Mouse (Mus musculus): Measurements from ENCODE around the gene Clpb. TPM values are rescaled to one million over a fixed set of nuclear protein-coding genes. Genes with fewer than 3 reads are reported as not detected.

Gene Clpb
- polyA plus RNA-seq, 1 experiment from 2014 or later, result 46.8 TPM

DNA sequence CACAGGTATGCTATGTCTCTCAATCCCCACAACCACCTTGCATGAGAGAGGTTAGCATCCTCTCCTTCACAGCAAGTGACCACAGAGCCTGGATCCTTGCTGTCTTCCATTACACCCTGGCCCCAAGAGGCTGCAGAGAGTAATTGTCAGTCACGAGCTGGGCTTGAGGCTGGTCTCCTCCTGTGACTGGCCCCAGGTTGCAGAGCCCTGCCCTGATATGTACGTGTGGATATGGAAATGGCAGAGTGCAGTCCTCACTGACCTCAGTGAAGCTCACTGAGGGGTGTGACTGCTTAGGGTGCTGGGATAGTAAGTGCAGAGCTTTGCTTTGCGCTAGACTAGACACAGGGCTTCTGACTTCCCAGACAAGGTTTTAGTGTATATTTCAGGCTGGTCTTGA lies 21.2 kb downstream of the Clpb start:
- H3K27me3 ChIP-seq (ENCODE audit: control insufficient read depth, insufficient read depth, low read length), result no peaks in the 10 kb centered on the region
- WGBS, result 53% methylated on average over 3 of the region's 3 CpGs
- H3K36me3 ChIP-seq (ENCODE audit: control insufficient read depth, insufficient read depth, low read length), result peaks cover 8% of the 10 kb centered on the region; the same call in 1 of the 2 replicates
- H3K4me2 ChIP-seq (ENCODE audit: low read length), result no peak overlapping the region
- H3K9me3 ChIP-seq (ENCODE audit: control insufficient read depth, low read length), result no peaks in the 10 kb centered on the region
- no peak overlapping the region for H3K9ac ChIP-seq (ENCODE audit: low read length)
- H3K4me3 ChIP-seq (ENCODE audit: control insufficient read depth in 1 of 2, insufficient read depth in 1 of 2, low read depth in 1 of 2, low read length in 2 of 2), result no peak overlapping the region
- no peak for ATAC-seq (ENCODE audit: insufficient number of reproducible peaks, insufficient read depth, low FRiP score, low read depth)
- H3K27ac ChIP-seq (replicated peaks in 1 of 2; ENCODE audit: control insufficient read depth in 1 of 2, insufficient read depth in 1 of 2, low read depth in 2 of 2, low read length in 2 of 2), result no peak overlapping the region
- peaks cover 17 to 18% of the 10 kb centered on the region in 2 experiments for H3K4me1 ChIP-seq (ENCODE audit: control insufficient read depth in 2 of 2, insufficient read depth in 2 of 2, low read length in 2 of 2)

DNA sequence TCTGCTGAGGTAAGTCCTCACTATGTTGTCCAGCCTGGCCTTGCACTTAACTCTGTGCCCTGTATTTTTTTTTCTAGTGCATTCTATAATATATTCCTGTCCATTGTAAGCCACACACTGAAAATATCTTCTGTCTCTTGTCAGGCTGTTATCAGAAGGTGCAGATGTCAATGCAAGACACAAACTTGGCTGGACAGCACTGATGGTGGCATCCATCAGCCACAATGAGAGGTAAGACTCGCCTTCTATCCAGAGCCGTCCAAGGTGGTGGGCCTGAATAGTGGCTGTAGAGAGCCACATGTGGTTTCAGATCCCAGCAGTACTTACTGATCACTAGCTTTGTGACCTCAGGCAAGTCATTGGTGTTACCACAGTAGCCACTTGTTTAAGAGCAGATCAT lies 23.7 kb downstream of the Clpb start:
- WGBS, result 61% methylated on average over 2 of the region's 2 CpGs
- Histone ChIP-seq H3K27me3 (ENCODE audit: control insufficient read depth, insufficient read depth, low read length) (no peaks in the 10 kb centered on the region), H3K4me3 (ENCODE audit: control insufficient read depth in 1 of 2, insufficient read depth in 1 of 2, low read depth in 1 of 2, low read length in 2 of 2) (no peak overlapping the region), H3K4me2 (ENCODE audit: low read length) (no peak overlapping the region), H3K4me1 (ENCODE audit: control insufficient read depth in 2 of 2, insufficient read depth in 2 of 2, low read length in 2 of 2) (peaks cover 0 to 4% of the 10 kb centered on the region in 2 experiments; a peak in 1 of 4 replicates), H3K27ac (replicated peaks in 1 of 2; ENCODE audit: control insufficient read depth in 1 of 2, insufficient read depth in 1 of 2, low read depth in 2 of 2, low read length in 2 of 2) (no peak overlapping the region), H3K9ac (ENCODE audit: low read length) (no peak overlapping the region), H3K36me3 (ENCODE audit: control insufficient read depth, insufficient read depth, low read length) (peaks cover 11% of the 10 kb centered on the region; the same call in 1 of the 2 replicates), H3K9me3 (ENCODE audit: control insufficient read depth, low read length) (no peaks in the 10 kb centered on the region)
- ATAC-seq (ENCODE audit: insufficient number of reproducible peaks, insufficient read depth, low FRiP score, low read depth), result no peak

DNA sequence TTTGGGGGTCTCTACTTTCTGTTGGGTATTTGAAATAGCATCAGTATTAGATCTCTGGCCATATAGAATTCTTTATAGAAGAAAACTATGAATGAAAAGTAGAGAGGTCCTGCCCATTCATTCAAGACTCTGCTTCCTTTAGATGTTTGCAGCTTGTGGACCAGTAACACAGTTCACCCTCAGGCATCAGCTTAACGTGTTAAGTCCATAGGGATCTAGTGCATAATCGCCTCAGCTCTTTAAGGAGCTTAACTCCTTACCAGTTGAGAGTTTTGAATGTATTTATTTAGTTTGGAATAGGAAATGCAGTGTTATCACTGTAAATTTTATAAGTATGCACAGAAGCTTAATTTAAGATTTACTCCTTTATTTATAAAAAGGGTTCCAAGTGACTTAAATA lies 27.0 kb downstream of the Clpb start:
- Histone ChIP-seq H3K27me3 (ENCODE audit: control insufficient read depth, insufficient read depth, low read length) (no peaks in the 10 kb centered on the region), H3K4me2 (ENCODE audit: low read length) (no peak overlapping the region), H3K9me3 (ENCODE audit: control insufficient read depth, low read length) (no peaks in the 10 kb centered on the region), H3K4me3 (ENCODE audit: control insufficient read depth in 1 of 2, insufficient read depth in 1 of 2, low read depth in 1 of 2, low read length in 2 of 2) (no peak overlapping the region), H3K27ac (replicated peaks in 1 of 2; ENCODE audit: control insufficient read depth in 1 of 2, insufficient read depth in 1 of 2, low read depth in 2 of 2, low read length in 2 of 2) (no peak overlapping the region), H3K36me3 (ENCODE audit: control insufficient read depth, insufficient read depth, low read length) (peaks cover 11% of the 10 kb centered on the region; the same call in 1 of the 2 replicates), H3K9ac (ENCODE audit: low read length) (no peak overlapping the region), H3K4me1 (ENCODE audit: control insufficient read depth in 2 of 2, insufficient read depth in 2 of 2, low read length in 2 of 2) (no peaks in the 10 kb centered on the region; a peak in 1 of 4 replicates)
- 80% methylated on average over 2 of the region's 2 CpGs for WGBS
- no peak for ATAC-seq (ENCODE audit: insufficient number of reproducible peaks, insufficient read depth, low FRiP score, low read depth)

DNA sequence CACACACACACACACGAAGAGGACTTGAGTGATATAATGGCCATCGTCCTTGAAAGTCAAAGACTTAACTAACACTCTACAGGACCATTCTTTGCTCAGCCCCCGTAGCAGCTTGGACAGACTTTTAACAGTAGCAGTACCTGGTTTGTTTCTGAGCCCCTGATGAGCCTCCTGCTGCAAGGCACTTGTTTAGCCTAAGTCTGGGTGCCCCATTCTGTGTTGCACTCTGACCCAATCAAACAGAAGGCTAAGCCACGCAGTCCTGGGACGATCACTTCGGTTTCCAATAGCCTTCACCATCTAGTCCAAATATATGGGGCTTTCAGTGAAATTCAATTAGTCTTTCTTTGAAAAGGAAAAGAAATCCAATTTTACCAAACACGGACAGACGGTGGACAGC lies 28.4 kb downstream of the Clpb start:
- Histone ChIP-seq H3K9me3 (ENCODE audit: control insufficient read depth, low read length) (no peaks in the 10 kb centered on the region), H3K27me3 (ENCODE audit: control insufficient read depth, insufficient read depth, low read length) (no peaks in the 10 kb centered on the region), H3K9ac (ENCODE audit: low read length) (no peak overlapping the region), H3K36me3 (ENCODE audit: control insufficient read depth, insufficient read depth, low read length) (peaks cover 11% of the 10 kb centered on the region; the same call in 1 of the 2 replicates), H3K4me3 (ENCODE audit: control insufficient read depth in 1 of 2, insufficient read depth in 1 of 2, low read depth in 1 of 2, low read length in 2 of 2) (no peak overlapping the region), H3K27ac (replicated peaks in 1 of 2; ENCODE audit: control insufficient read depth in 1 of 2, insufficient read depth in 1 of 2, low read depth in 2 of 2, low read length in 2 of 2) (no peak overlapping the region), H3K4me2 (ENCODE audit: low read length) (no peak overlapping the region), H3K4me1 (ENCODE audit: control insufficient read depth in 2 of 2, insufficient read depth in 2 of 2, low read length in 2 of 2) (peaks cover 0 to 3% of the 10 kb centered on the region in 2 experiments; a peak in 3 of 4 replicates)
- no peak for ATAC-seq (ENCODE audit: insufficient number of reproducible peaks, insufficient read depth, low FRiP score, low read depth)
- 91% methylated on average over 8 of the region's 8 CpGs for WGBS

DNA sequence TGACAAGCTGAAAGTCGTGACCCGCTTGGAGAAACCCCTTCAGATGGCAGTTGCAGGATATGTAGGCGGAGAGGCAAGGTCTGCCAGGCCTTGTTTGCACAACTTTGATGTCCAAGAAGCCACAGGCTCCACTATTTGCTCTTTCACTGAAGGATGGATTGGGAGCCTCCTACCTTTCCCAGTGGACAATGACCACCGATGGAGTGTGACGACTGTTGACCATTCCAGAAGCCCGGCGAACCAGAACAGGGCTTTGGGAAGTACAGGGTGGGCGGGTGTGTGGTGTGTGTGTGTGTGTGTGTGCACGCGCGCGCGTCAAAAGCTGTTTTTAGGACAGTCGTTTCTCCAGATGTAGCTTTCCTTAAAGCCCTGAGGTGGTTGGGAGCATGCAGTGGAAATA lies 29.0 kb downstream of the Clpb start:
- Histone ChIP-seq H3K36me3 (ENCODE audit: control insufficient read depth, insufficient read depth, low read length) (peaks cover 10% of the 10 kb centered on the region; the same call in 1 of the 2 replicates), H3K4me3 (ENCODE audit: control insufficient read depth in 1 of 2, insufficient read depth in 1 of 2, low read depth in 1 of 2, low read length in 2 of 2) (no peak overlapping the region)
- 94% methylated on average over 14 of the region's 14 CpGs for WGBS

DNA sequence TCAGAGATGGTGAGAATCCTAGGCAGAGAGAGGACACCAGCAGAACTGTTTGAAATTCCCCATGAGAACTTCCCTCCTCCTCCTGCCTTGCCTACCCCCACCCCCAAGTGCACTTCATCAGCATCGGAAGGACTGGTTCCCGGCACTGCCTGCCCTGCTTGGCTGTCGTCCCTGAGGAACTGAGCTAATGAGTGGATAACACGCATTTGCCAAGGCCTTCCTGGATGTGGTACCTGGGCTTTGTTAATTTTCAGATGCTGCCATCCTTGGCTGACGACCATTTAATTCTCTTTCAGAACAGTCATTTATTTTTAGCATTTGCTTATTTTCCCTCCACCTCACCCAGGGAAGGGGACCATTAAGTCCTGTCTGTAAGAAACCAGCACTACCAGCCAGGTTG lies 32.0 kb downstream of the Clpb start:
- ATAC-seq (ENCODE audit: insufficient number of reproducible peaks, insufficient read depth, low FRiP score, low read depth), result no peak
- Histone ChIP-seq H3K4me2 (ENCODE audit: low read length) (no peak overlapping the region), H3K27ac (replicated peaks in 1 of 2; ENCODE audit: control insufficient read depth in 1 of 2, insufficient read depth in 1 of 2, low read depth in 2 of 2, low read length in 2 of 2) (no peak overlapping the region), H3K4me3 (ENCODE audit: control insufficient read depth in 1 of 2, insufficient read depth in 1 of 2, low read depth in 1 of 2, low read length in 2 of 2) (no peak overlapping the region), H3K4me1 (ENCODE audit: control insufficient read depth in 2 of 2, insufficient read depth in 2 of 2, low read length in 2 of 2) (peaks cover 0 to 15% of the 10 kb centered on the region in 2 experiments; a peak in 3 of 4 replicates), H3K36me3 (ENCODE audit: control insufficient read depth, insufficient read depth, low read length) (0 out of 2 replicates have a peak, but pooled peaks cover 3% of the 10 kb centered on the region), H3K9ac (ENCODE audit: low read length) (no peak overlapping the region), H3K27me3 (ENCODE audit: control insufficient read depth, insufficient read depth, low read length) (no peaks in the 10 kb centered on the region), H3K9me3 (ENCODE audit: control insufficient read depth, low read length) (no peaks in the 10 kb centered on the region)
- 58% methylated on average over 5 of the region's 5 CpGs for WGBS

More for the DNA sequence above, 29.0 kb downstream of the Clpb start:
- no peak overlapping the region for H3K27ac ChIP-seq (replicated peaks in 1 of 2; ENCODE audit: control insufficient read depth in 1 of 2, insufficient read depth in 1 of 2, low read depth in 2 of 2, low read length in 2 of 2)
- no peaks in the 10 kb centered on the region for H3K27me3 ChIP-seq (ENCODE audit: control insufficient read depth, insufficient read depth, low read length)
- H3K4me2 ChIP-seq (ENCODE audit: low read length), result no peak overlapping the region
- H3K4me1 ChIP-seq (ENCODE audit: control insufficient read depth in 2 of 2, insufficient read depth in 2 of 2, low read length in 2 of 2), result peaks cover 0 to 8% of the 10 kb centered on the region in 2 experiments; a peak in 3 of 4 replicates
- ATAC-seq (ENCODE audit: insufficient number of reproducible peaks, insufficient read depth, low FRiP score, low read depth), result no peak
- no peaks in the 10 kb centered on the region for H3K9me3 ChIP-seq (ENCODE audit: control insufficient read depth, low read length)
- no peak overlapping the region for H3K9ac ChIP-seq (ENCODE audit: low read length)

DNA sequence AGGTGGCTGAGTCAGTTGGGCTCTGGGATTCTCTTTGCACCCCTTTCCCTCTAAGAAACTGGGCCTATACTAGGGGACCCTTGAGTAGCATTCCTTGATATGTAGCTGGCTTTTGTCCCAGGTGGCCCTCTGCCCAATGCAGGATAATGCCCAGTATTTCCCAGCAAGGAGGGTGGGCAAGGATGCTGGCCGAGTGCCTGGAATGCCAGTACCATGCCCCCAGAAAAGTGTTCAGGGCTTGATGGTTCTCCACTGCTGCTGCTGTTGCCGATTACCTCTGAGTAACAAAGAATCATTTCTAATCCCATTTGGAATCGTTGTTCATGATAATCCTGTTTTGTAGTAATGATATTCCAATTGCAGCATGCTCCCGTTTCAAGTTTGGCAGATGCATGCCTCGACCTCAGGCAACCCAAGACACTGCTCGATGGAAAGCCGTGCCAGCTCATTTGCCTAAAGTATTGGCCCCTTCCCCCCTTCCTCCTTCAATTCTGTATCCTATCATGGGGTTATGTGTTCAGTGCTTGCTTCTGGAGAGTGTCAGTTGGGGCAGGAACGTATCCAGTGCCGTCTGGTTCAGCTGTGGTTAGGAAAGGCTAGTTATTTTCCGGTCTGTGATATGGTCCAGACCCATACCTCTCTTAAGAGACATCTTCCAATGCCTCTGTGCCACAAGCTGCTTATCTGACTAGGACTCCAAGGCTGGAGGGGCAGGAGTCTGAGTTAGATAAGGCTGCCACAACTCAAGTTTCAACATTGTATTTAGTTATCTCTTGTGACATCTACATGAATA lies 33.7 kb downstream of the Clpb start:
- no peaks in the 10 kb centered on the region for H3K27me3 ChIP-seq (ENCODE audit: control insufficient read depth, insufficient read depth, low read length)
- WGBS, result 46% methylated on average over 10 of the region's 10 CpGs
- no peaks in the 10 kb centered on the region for H3K9me3 ChIP-seq (ENCODE audit: control insufficient read depth, low read length)

More for the DNA sequence above, 33.7 kb downstream of the Clpb start:
- no peak overlapping the region for H3K9ac ChIP-seq (ENCODE audit: low read length)
- 0 out of 2 replicates have a peak, but pooled peaks cover under 1% of the 10 kb centered on the region for H3K36me3 ChIP-seq (ENCODE audit: control insufficient read depth, insufficient read depth, low read length)
- H3K4me3 ChIP-seq (ENCODE audit: control insufficient read depth in 1 of 2, insufficient read depth in 1 of 2, low read depth in 1 of 2, low read length in 2 of 2), result no peak overlapping the region
- H3K27ac ChIP-seq (replicated peaks in 1 of 2; ENCODE audit: control insufficient read depth in 1 of 2, insufficient read depth in 1 of 2, low read depth in 2 of 2, low read length in 2 of 2), result no peak overlapping the region
- ATAC-seq (ENCODE audit: insufficient number of reproducible peaks, insufficient read depth, low FRiP score, low read depth), result no peak
- no peak overlapping the region for H3K4me2 ChIP-seq (ENCODE audit: low read length)
- H3K4me1 ChIP-seq (ENCODE audit: control insufficient read depth in 2 of 2, insufficient read depth in 2 of 2, low read length in 2 of 2), result peaks cover 2 to 15% of the 10 kb centered on the region in 2 experiments; a peak in 3 of 4 replicates
